In the genomic region with DNA sequence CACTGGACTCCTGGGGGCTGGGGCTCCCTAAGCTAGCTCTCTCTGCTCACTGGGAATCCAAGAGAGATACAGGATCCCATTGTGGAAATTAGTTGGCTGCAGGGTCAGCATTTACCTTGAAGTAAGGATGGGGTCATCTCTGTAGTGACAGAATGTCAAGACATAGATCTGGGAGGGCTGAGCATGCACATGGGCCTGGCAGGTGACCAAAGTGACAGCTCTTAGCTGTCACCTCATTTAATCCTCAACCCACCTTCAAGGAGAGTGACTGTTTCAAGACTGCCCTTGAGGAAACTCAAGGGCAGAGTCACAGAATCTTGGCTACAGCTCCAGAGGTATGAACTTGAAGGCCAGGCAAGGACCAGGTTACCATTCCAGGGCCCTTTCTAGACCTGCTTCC, we compare ENCODE assay signal across 22 mouse cellular contexts.
DNase-seq lines count a peak whose midpoint lies in the region; ATAC-seq lines count a peak whose summit lies in the region.
"Had no signal": no experiment of that assay in that cellular context is flagged by ENCODE, and none has a peak within 500 bp of the region (broad histone marks: within the 10 kb centered on the region; RNA-seq: fewer than 3 reads in every experiment).

No protein-coding gene starts in this region.

- 0 out of 2 replicates have a peak, but pooled peaks cover 3% of the 10 kb centered on the region for H3K36me3 ChIP-seq in midbrain, embryonic 11.5 days (ENCODE audit: control insufficient read depth, insufficient read depth, low read length)
- peaks cover 6% of the 10 kb centered on the region; the same call in 1 of the 2 replicates for H3K36me3 ChIP-seq in midbrain, embryonic 10.5 days
- H3K36me3 ChIP-seq: G1E had no signal

- no peak overlapping the region for H3K4me2 ChIP-seq in midbrain, embryonic 11.5 days

- H3K9me3 ChIP-seq in midbrain, embryonic 11.5 days (ENCODE audit: control insufficient read depth, low read length): no peaks in the 10 kb centered on the region
- 0 out of 2 replicates have a peak, but pooled peaks cover 3% of the 10 kb centered on the region for H3K9me3 ChIP-seq in midbrain, embryonic 10.5 days (replicated peaks)

- DNase-seq in cerebellum, postnatal 10 days: peak; percentile 55 to 67
- DNase-seq in cerebellum, adult 11-12 months: no peak
- DNase-seq in cerebellum, postnatal 14 days: peak; percentile 38 to 44
- no peak for DNase-seq in cerebellum, postnatal 36 days
- DNase-seq in left cerebral cortex, postnatal 4 days: peak; percentile 34
- DNase-seq in left cerebral cortex, adult 9 months (ENCODE audit: low spot score in 2 of 2): no peak
- peak; percentile 68 for DNase-seq in midbrain, embryonic 11.5 days (ENCODE audit: low spot score, missing footprints)
- no peak for DNase-seq in midbrain, embryonic 10.5 days (ENCODE audit: low spot score)
- DNase-seq: adrenal gland, adult 2 months; adrenal gland, adult 8-10 months; adrenal gland, postnatal 10 days; adrenal gland, postnatal 14 days; adrenal gland, postnatal 25 days; adrenal gland, postnatal 36 days; B cell, adult 2 months; cerebellum, adult 11 months; cerebellum, adult 18-20 months had no signal

- no peak overlapping the region for H3K4me3 ChIP-seq in midbrain, embryonic 11.5 days (ENCODE audit: low read depth, low read length)
- no peak overlapping the region for H3K4me3 ChIP-seq in midbrain, embryonic 10.5 days

- H3K27me3 ChIP-seq in midbrain, embryonic 11.5 days (ENCODE audit: control insufficient read depth, insufficient read depth, low read length): no peaks in the 10 kb centered on the region
- H3K27me3 ChIP-seq in midbrain, embryonic 10.5 days (ENCODE audit: low read depth, poor library complexity, severe bottlenecking): no peaks in the 10 kb centered on the region
- H3K27me3 ChIP-seq: CH12.LX, Patski had no signal

- H3K4me1 ChIP-seq in midbrain, embryonic 11.5 days (ENCODE audit: control insufficient read depth, insufficient read depth, low read length): no peaks in the 10 kb centered on the region
- H3K4me1 ChIP-seq in midbrain, embryonic 10.5 days: peaks cover 16% of the 10 kb centered on the region

- H3K9ac ChIP-seq in midbrain, embryonic 11.5 days (ENCODE audit: low read length): no peak overlapping the region

- intact Hi-C loops in left cerebral cortex, postnatal 4 days (cut with DNase I): loop anchor here (10.0 kb wide), 1 partner anchor 318 kb away; no protein-coding TSS in a partner anchor

- H3K27ac ChIP-seq in midbrain, embryonic 11.5 days (ENCODE audit: low read depth, low read length): no peak overlapping the region
- no peak overlapping the region for H3K27ac ChIP-seq in midbrain, embryonic 10.5 days (replicated peaks)

- ATAC-seq in midbrain, embryonic 11.5 days (ENCODE audit: low FRiP score): no peak
- ATAC-seq: activated CD4-positive, CD25-positive, alpha-beta regulatory T cell, adult 4 months; CD4-positive, CD25-positive, alpha-beta regulatory T cell, adult 4 months; Patski had no signal

Comparison
In these comparisons a context has a peak if more than half of its experiments do, and no peak if none do; other contexts are left out.
1. DNase-seq: peak in cerebellum, postnatal 10 days (2 of 2), cerebellum, postnatal 14 days (2 of 2), left cerebral cortex, postnatal 4 days (single experiment) and midbrain, embryonic 11.5 days (single experiment); none in cerebellum, adult 11-12 months (single experiment), cerebellum, postnatal 36 days (0 of 2), left cerebral cortex, adult 9 months (0 of 2) and midbrain, embryonic 10.5 days (single experiment).